Mouse (Mus musculus) heart, adult 8-10 months (tissue): ENCODE measurements at regions not wholly inside any gene's neighbourhood (a gene's known extent, or its start where the extent isn't known, plus 50 kb on each side); places are given as distances from the start of the nearest gene placed in this dataset.

Experiments
- DNase-seq: peaks from one replicate; pipeline ENCODE4 v3.0.0; 2022; ENCODE audit warnings: low spot score

- DNase-seq: no peak
Measured at GRCm38 (mm10) chr1:83727938-83728337, 319.9 kb upstream of the Sphkap start.

GRCm38 (mm10) chr1:83727215-83727614 is 319.2 kb upstream of the Sphkap start:
- peak; percentile 52 for DNase-seq

GRCm38 (mm10) chr1:83723096-83723495 is 315.1 kb upstream of the Sphkap start:
- DNase-seq: peak; percentile 9

- no peak for DNase-seq
Measured at GRCm38 (mm10) chr1:83720166-83720565, 312.2 kb upstream of the Sphkap start.

- DNase-seq: peak; percentile 23
Measured at GRCm38 (mm10) chr1:83717056-83717455, 309.1 kb upstream of the Sphkap start.

- no peak for DNase-seq
Measured at GRCm38 (mm10) chr1:83701696-83702404, 293.9 kb upstream of the Sphkap start.

- DNase-seq: no peak
Measured at GRCm38 (mm10) chr1:83697422-83697821, 289.4 kb upstream of the Sphkap start.

GRCm38 (mm10) chr1:83685221-83685620 is 277.2 kb upstream of the Sphkap start:
- no peak for DNase-seq

- no peak for DNase-seq
Measured at GRCm38 (mm10) chr1:83665326-83665725, 257.3 kb upstream of the Sphkap start.

- DNase-seq: no peak
Measured at GRCm38 (mm10) chr1:83661808-83662802, 254.1 kb upstream of the Sphkap start.

GRCm38 (mm10) chr1:83653661-83654060 is 245.7 kb upstream of the Sphkap start:
- no peak for DNase-seq

- no peak for DNase-seq
Measured at GRCm38 (mm10) chr1:83645606-83646005, 237.6 kb upstream of the Sphkap start.

GRCm38 (mm10) chr1:83642656-83643055 is 234.7 kb upstream of the Sphkap start:
- DNase-seq: no peak

GRCm38 (mm10) chr1:83636051-83636450 is 228.1 kb upstream of the Sphkap start:
- no peak for DNase-seq

GRCm38 (mm10) chr1:83631798-83632197 is 223.8 kb upstream of the Sphkap start:
- DNase-seq: no peak

GRCm38 (mm10) chr1:83631394-83631793 is 223.4 kb upstream of the Sphkap start:
- no peak for DNase-seq

GRCm38 (mm10) chr1:83587258-83587657 is 179.3 kb upstream of the Sphkap start:
- no peak for DNase-seq

- no peak for DNase-seq
Measured at GRCm38 (mm10) chr1:83583041-83583440, 175.0 kb upstream of the Sphkap start.

- DNase-seq: no peak
Measured at GRCm38 (mm10) chr1:83569991-83570390, 162.0 kb upstream of the Sphkap start.

GRCm38 (mm10) chr1:83568746-83569145 is 160.7 kb upstream of the Sphkap start:
- DNase-seq: no peak

GRCm38 (mm10) chr1:83551617-83552016 is 143.6 kb upstream of the Sphkap start:
- no peak for DNase-seq

GRCm38 (mm10) chr1:83535461-83535860 is 127.5 kb upstream of the Sphkap start:
- DNase-seq: no peak

GRCm38 (mm10) chr1:83527803-83528202 is 119.8 kb upstream of the Sphkap start:
- DNase-seq: no peak
